In the genomic region with DNA sequence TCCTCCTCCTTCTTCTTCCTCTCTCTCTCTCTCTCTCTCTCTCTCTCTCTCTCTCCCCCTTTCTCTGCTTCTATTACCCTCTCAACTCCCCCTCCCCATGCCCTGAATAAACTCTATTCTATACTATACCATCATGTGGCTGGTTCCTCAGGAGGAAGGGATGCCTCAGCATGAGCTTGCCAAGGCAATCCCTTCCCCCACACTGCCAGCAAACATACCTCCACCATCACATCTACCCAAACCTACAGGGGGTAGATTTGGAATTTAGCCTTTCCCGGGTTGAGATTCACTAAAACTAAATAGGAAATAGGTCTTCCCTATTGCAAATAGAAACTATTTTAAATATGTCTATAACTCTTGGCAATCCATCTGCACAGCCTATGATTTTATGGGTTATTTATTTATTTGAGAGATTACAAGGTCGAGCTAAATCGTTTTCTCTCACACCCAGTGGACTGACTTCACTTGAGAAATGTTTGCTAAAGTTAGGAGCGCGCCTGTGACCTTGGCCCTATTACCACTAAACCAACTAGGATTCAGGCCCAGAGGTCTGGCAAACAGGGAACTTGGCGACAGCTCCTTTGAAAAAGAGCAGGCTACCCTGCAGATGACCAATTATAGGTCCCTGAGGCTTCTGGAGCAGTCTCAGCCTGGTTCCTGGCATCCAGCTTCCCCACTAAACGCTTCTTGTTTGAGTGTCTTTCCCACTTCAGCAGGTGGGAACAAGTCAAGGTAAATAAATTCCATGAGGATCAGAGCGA, we compare ENCODE assay signal across 8 mouse cellular contexts. TPM values are rescaled to one million over a fixed set of nuclear protein-coding genes. Genes with fewer than 3 reads are reported as not detected.
DNase-seq lines count a peak whose midpoint lies in the region; ATAC-seq lines count a peak whose summit lies in the region.

No protein-coding gene starts in this region.

- peaks cover 11% of the 10 kb centered on the region for H3K4me1 ChIP-seq in lung, embryonic 16.5 days (replicated peaks; ENCODE audit: control insufficient read depth, insufficient read depth, low read length)
- peaks cover 13% of the 10 kb centered on the region; the same call in 1 of the 2 replicates for H3K4me1 ChIP-seq in embryonic facial prominence, embryonic 12.5 days

- no peak for DNase-seq in lung, adult 18-20 months
- DNase-seq in heart, postnatal 36 days, result peak; percentile 65 to 69
- peak; percentile 34 for DNase-seq in naive thymus-derived CD4-positive, alpha-beta T cell, adult 2 months (ENCODE audit: low read depth)
- no peak for DNase-seq in thymus, postnatal 0 days (ENCODE audit: low spot score)

- no peak for ATAC-seq in lung, embryonic 16.5 days (ENCODE audit: low read depth)
- ATAC-seq in embryonic facial prominence, embryonic 12.5 days (ENCODE audit: insufficient number of reproducible peaks, insufficient read depth, low FRiP score, low TSS enrichment), result no peak
- no peak for ATAC-seq in erythroblast, adult 5-6 weeks (replicated peaks; ENCODE audit: low FRiP score, poor library complexity, severe bottlenecking)
- no peak for ATAC-seq in CD4-positive, CD25-positive, alpha-beta regulatory T cell, adult 4 months

- WGBS in lung, embryonic 16.5 days, result 28% methylated on average over 8 of the region's 8 CpGs
- 37% methylated on average over 8 of the region's 8 CpGs for WGBS in embryonic facial prominence, embryonic 12.5 days

- no peak overlapping the region for H3K4me2 ChIP-seq in lung, embryonic 16.5 days (ENCODE audit: low read depth, low read length)
- H3K4me2 ChIP-seq in embryonic facial prominence, embryonic 12.5 days (replicated peaks), result no peak overlapping the region

- intact Hi-C loops in heart, postnatal 36 days (cut with DNase I), result no loop called here

- no peaks in the 10 kb centered on the region for H3K9me3 ChIP-seq in lung, embryonic 16.5 days (ENCODE audit: control insufficient read depth, low read length)
- no peaks in the 10 kb centered on the region for H3K9me3 ChIP-seq in embryonic facial prominence, embryonic 12.5 days

- no peak overlapping the region for H3K4me3 ChIP-seq in lung, embryonic 16.5 days (ENCODE audit: low read length)
- H3K4me3 ChIP-seq in embryonic facial prominence, embryonic 12.5 days, result no peak overlapping the region

- H3K9ac ChIP-seq in lung, embryonic 16.5 days (ENCODE audit: low read length), result no peak overlapping the region
- H3K9ac ChIP-seq in embryonic facial prominence, embryonic 12.5 days, result no peak overlapping the region

- H3K36me3 ChIP-seq in lung, embryonic 16.5 days (ENCODE audit: control insufficient read depth, insufficient read depth, low read length), result no peaks in the 10 kb centered on the region
- no peaks in the 10 kb centered on the region for H3K36me3 ChIP-seq in embryonic facial prominence, embryonic 12.5 days

- H3K27ac ChIP-seq in lung, embryonic 16.5 days (ENCODE audit: low read length), result peak overlapping the region; percentile 68
- 0 out of 2 replicates have a peak overlapping the region, but pooled peaks have one; percentile 17 for H3K27ac ChIP-seq in embryonic facial prominence, embryonic 12.5 days

- no peaks in the 10 kb centered on the region for H3K27me3 ChIP-seq in lung, embryonic 16.5 days (ENCODE audit: control insufficient read depth, insufficient read depth, low read depth, low read length)
- no peaks in the 10 kb centered on the region for H3K27me3 ChIP-seq in embryonic facial prominence, embryonic 12.5 days

RNA-seq across cellular contexts. Expression of a gene that starts 17.1 kb away (rescaled TPM):
- polyA plus RNA-seq in lung, embryonic 16.5 days (2015; fragmentation: Nextera tagmentation; extraction: Ambion mirVana), result 18.4 and 21.7 TPM in 2 replicates
- polyA plus RNA-seq in embryonic facial prominence, embryonic 12.5 days (2016; fragmentation: Nextera tagmentation; extraction: Ambion mirVana), result 17.5 and 22.4 TPM in 2 replicates
- total RNA-seq in heart, postnatal 36 days (2021), result 100 to 1,000 TPM in 1 of 2 experiments, 10 to 100 TPM in 1; 97.7 to 101 TPM
- total RNA-seq in erythroblast, adult 5-6 weeks (2015; ENCODE audit: low replicate concordance), result 52.7 and 60.3 TPM in 2 replicates
- total RNA-seq in erythroblast, adult 5-6 weeks (2017; ENCODE audit: low replicate concordance), result 56.3 and 62.8 TPM in 2 replicates
- 10 to 100 TPM; 44.5 to 70.5 TPM for polyA plus RNA-seq in CD4-positive, CD25-positive, alpha-beta regulatory T cell, adult 4 months (2017; shearing (Covaris generic))
- polyA plus RNA-seq in thymus, postnatal 0 days (2015; fragmentation: Nextera tagmentation; extraction: Ambion mirVana), result 64.4 and 79.1 TPM in 2 replicates

Comparison
In these comparisons a context has a peak if more than half of its experiments do, and no peak if none do; other contexts are left out.
1. DNase-seq: peak in heart, postnatal 36 days (2 of 2) and naive thymus-derived CD4-positive, alpha-beta T cell, adult 2 months (single experiment); none in lung, adult 18-20 months (0 of 2) and thymus, postnatal 0 days (single experiment).